Mouse (Mus musculus): ENCODE results near the gene Vill. TPM values are rescaled to one million over a fixed set of nuclear protein-coding genes. Genes with fewer than 3 reads are reported as not detected.
A peak's percentile ranks its signal among the peaks of the same experiment; 100 is the strongest.

Gene Vill
- total RNA-seq, 2 experiments from 2014 or later = 0.66 to 1.4 TPM

- no peak for DNase-seq
Observed at GRCm38 (mm10) chr9:119080040-119080675, 27.6 kb downstream of the Vill start.

DNA sequence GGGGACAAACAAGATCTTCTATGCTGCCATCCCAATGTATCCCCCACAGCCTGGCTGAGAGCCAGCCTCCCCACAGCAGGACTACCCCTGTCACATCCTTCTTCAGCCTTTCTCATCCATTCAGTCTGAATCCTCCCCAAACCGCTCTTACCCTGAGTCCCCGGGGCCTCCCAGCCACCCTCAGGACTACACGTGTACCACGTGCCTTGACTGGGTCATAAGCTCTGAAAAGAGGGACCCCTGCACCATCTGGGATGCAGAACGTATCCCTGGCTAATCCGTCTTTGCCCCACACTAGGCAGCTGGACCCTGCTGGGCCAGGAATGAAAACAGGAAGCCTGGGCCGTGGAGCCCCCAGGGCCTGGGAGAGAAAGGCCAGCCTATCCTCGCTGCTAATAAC lies 29.5 kb downstream of the Vill start:
- DNase-seq = no peak

DNA sequence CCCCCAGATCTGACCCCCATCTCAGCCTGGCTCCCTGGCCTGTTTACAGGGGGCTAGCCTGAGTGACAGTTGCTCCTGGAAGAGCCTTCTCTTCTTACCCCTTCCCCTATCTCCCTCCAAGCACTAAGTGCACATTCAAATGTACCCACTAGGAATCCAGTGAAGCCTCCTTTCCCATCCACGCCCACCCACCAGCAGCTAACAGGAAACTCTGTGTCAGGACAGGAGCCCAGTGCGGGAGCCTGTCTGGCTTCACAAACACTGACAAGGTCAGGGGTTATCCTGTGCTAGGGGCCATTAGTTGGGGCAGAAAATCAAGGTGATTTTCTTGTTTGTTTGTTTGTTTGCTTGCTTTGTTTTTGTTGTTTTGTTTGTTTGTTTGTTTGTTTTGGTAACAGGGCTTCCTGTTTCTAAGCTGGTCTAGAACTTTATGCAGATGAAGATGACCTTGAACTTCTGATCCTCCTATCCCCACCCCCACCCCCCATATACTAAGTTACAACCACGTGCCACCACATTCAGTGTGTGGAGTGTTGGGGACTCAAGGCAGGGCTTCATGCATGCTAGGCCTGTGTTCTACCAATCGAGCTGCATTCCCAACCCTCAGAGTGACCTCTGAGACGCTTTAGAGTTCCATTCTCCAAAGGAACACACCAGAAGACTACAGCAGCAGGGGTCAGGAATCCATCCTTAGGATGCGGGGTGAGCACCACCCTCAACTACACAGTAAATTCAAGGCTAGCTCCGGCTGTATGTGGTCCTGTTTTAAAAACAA lies 30.3 kb downstream of the Vill start:
- no peak for DNase-seq

DNA sequence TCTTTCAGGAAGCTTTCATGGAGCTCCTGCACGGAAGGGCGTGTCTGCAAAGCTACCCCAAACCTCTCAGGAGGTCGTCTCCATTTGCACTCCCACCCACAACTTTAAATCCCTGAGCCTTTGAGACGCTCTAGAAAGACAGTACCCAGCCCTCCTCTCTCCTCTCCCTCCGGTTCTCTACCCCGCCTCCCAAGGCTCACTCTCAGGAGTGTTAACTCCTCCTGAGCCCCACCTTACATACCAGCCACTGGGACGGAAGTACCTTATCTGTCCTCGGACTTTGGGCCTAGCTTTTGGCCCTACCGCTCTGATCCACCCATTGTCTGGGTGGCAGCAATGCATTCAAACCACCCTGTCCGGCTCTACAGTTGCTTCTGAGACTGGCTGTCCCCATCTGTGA lies 31.4 kb downstream of the Vill start:
- DNase-seq = no peak

DNA sequence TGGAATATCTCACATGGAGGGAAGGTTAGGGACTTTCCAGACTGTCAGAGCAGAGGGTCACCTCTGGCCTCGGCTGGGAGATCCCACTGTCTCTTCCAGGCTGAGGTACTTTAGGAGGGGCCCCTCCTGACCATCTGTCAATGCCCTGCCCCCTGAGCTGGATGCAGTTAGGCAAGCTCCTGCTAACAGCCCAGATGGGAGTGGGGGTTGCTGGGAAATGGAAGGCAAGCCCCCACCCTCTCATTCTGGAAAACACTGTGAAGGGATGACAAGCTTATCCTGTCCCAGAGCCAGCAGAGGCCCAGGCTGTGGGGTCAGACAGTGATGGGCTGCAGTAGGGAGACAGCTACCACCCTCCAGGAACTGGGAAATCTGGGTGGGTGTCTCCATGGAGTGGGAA lies 33.9 kb downstream of the Vill start:
- DNase-seq = no peak

DNA sequence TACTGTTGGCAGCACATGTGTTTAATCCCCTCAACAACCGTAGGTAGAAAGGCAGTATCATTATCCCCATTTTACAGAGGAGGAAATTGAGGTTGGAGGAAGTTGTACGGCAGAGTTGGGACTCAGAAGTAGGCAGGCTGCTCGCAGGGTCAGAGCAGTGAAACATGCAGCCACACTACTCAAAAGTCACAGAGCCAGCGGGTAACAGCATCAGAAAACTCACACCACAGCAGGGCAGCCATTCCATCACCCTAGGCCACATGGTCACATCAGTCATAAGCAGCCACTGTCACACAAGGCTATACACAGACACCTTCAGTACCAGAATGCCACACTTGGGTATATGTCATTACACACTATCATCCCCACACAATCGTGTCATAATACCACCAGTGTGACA lies 34.7 kb downstream of the Vill start:
- DNase-seq = no peak

- peak; percentile 94 to 96 for DNase-seq
Observed at GRCm38 (mm10) chr9:119088148-119088801, 35.7 kb downstream of the Vill start.

DNA sequence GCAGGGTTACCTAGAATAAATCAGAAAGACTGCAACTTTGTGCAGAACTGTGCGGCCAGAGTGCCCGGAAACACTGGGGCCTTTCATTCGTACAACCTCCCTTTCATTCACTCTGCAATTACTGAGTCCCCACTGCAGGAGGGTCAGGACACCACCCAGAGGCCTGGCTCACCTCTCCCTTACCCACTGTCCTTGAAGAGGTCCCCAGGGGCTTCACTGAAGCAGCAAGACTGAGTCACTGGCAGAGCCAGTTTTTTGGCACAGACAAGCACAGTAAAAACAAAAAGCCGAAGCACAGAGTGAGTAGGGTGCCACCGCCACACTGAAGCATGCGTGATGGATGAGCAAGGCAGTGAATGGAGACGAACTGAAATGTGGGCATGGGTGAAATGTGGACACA lies 36.9 kb downstream of the Vill start:
- peak; percentile 49 to 69 for DNase-seq

- DNase-seq = no peak
Observed at GRCm38 (mm10) chr9:119090462-119090861, 37.9 kb downstream of the Vill start.

DNA sequence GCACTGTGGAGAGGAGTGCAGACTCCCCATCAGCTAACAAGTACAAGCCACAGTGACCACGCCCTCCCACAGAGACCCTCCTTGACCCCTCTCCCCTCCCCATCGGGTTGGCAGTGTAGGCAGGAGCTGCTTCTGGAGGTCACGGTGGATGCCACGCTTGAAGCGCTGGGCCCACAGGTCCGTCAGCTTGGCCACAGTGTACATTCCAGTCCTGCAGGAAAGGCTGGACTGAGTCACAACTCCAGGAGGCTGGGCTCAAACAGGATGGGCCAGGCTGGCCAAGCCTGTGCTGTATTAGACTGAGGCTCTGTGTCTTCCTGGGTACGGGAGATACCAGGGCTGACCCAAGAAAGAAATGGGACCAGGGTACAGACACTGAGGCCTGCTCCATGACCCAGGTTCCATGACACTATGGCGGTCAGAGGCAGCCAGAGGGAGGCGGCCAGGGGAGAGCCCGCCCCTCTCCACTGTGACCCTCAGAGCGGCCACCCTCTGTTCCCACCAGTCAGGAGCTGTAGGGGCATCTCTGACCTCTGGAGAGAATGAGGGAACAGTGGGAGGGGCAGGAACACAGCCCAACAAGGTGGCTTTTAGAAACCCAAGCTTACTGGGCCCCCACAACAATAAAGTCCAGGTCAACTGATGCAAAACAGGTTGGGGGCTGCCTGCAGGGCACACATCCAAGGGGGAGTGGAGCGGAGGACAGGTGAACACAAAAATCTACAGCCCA lies 39.2 kb downstream of the Vill start:
- DNase-seq = peak in 1 of 2 experiments; percentile 30

DNA sequence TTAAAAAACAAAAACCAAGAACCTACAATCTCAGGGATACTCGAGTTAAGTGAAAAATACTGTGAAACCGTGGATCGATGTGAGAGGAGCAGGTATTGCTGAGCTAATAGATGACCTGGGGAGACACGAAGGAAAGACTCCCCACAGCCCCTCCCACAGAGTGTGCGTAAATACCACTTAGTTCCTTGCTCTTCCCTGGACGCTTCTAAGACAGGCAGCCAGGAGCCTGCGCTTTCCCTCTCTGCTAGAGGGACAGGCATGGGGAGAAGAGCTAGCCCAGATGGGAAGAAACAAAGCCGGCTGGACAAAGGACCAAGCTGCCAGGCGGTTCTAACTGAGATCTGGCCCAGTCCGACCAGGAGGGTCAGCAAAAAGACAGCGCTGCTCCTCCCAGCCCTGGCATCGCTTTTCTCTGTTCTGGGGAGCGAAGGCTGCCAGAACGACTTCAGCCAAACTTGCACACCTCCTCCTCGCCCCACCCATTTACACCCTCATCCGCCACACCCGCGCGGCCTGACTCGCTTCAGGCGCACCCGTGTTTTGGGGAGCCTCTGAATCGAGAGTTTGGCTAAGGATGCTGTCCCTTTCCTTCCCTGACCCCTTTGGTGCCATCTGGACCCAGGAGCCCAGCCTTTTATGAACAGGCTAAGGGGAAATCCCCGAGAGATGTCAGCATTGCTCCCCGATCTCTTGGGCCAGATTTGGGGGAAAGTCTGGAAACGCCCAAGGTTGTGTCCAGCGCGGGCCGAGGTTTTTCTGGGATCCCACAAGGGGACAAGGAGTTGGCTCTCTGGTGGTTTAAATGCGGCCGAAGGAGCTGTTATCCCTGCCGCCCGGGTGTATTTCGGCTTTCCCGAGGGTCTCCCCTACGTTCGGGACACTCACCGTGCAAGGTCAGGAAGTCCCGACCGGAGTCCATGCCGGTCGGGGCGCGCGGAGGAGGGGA lies 40.2 kb downstream of the Vill start:
- peak; percentile 53 to 65 for DNase-seq

GRCm38 (mm10) chr9:119093419-119094295 lies 41.1 kb downstream of the Vill start, which contains the start of gene Plcd1:
TSS of gene Plcd1 (minus strand) at chr9:119093502.
- peak; percentile 90 to 96 for DNase-seq

DNA sequence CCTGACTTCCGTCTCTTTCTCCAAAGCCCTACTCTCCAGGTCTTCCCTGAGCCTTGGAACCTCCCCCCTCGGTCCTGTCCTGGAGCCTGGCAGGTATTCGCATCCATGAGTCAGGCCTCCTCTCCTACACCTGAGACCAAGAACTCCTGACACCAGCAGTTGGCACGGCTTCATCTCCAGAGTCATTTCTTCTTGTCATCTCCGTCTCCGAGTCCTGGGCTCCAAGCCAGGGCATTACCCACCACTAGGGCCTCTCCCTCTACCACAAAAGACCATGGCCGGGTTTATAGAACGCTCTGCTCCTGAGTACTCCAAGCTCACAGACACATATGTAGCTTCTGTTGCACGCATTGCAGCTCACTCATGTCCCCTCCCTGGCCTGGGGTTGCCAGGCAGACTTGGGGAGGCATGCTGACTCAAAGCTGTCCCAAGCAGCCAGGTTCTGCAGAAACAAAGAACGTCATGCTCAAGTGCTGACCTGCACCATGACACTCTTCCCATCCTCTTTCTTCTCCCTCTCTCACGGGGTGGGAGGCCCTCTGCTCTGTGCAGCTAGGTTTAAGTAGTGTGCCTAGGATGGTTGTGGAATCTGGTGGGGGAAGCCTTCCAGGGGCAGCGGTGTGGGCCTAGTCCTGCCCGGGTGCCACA lies 42.0 kb downstream of the Vill start:
- DNase-seq = no peak

DNA sequence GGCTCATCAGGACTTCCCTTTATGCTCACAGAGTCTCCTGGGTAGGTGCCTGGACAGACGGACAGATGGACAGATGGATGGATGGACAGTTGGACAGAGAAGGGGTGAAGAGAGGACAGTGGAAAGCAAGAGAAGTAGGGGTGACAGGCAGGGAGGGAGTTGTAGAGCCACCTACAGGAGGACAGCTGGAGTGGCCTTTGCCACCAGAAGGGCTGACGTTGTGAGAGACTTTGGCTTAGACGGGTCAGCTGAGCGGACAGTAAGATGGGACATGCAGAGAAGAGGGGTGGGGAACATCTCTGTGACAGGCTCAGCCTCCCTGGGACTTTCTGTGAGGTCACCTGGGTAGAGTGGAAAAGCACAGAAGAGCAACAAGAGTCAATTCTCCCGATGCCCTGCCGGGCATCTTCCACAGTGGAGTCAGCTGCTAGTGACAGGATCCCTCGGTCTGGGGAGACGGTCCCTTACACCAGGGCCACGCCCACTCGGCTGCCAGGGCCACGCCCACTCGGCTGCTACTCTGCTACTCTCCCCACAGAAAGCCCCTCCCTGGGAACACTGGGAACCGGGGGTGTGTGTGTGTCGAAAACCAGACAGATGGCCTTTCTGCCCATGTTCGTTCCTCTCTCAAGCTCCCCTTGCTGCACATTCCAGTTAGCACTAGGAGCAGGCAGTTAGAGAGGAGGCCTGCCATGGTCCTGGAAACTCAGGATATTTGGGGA lies 47.8 kb downstream of the Vill start:
- DNase-seq = peak; percentile 36 to 57

DNA sequence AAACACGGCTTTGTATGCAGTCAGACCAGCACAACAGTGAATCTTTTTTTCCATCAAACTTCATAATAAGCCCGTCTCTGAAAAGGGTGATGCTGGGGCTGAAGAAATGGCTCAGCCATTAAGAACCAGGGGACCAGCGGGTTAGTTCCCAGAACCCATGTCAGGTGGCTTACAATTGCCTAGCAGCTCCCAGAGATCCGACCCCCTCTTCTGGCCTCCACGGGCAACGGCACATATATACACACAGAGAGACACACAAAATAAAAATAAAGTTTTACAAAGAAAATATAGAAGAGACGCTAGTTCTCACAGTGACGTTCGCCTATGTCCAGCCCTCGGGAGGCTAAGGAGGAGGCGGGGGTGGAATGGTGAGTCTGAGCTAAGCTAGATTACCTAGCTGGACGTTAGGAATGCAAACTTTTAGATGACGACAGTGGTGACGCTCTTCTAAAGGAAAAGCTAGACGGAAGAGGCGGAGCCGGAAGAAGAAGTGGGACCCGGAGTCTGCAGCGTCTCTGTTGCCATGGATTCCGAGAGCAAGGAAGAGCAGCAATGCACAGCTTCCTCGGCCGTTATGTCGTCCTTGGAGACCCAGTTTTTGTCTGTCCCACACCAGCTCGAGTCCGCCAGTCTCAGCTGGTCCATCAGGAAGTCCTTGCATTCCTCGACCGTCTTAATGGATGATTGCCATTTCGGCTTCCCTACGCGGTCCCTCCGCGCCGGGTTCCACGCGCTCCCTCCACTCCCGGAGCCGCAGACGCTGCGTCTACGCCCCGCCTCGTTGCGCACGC lies 49.6 kb downstream of the Vill start, which contains the start of gene Dlec1:
TSS of gene Dlec1 (plus strand) at position 487 of the 791 bp plus-strand sequence.
- peak; percentile 79 to 86 for DNase-seq

GRCm38 (mm10) chr9:119102783-119103113 lies 50.2 kb downstream of the Vill start:
- no peak for DNase-seq

GRCm38 (mm10) chr9:119107566-119107965 lies 55.0 kb downstream of the Vill start:
- DNase-seq = peak; percentile 49 to 75

DNA sequence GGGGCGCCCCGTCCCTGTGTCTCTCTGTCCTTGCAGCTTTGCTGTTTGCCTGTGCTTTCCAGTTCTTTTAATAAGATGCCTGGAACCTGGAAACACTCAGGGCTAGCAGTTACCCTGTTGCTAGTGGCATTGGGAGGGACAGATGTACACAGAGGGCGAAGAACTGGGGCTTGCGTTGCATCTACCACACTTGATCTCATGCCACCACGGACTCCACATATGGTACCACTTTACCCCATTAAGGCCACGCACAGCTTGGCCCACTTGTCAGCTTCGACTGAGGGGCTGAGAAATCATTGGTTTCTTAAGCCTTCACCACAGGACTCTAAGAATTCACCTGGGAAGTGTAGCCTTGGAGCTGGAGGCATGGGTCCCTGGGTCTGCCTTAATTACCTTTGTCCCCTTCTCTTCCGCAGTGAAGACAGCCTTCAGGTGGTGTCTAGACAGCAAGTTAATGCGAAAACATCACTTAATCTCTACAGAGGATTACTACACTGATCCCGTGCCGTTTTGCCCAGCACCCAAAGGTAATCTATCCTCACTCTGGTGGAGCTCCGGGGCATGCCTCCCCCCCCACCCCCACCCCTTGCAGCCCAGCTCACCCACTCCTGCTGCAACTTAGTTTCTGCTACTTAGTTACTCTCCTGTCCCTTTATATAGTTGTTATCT lies 57.2 kb downstream of the Vill start:
- no peak for DNase-seq
